Mouse (Mus musculus) small intestine, adult 2 months (tissue): ENCODE data around the gene Slc6a16. TPM values are rescaled to one million over a fixed set of nuclear protein-coding genes. Genes with fewer than 3 reads are reported as not detected.
A peak's percentile ranks its signal among the peaks of the same experiment; 100 is the strongest.

Experiments
- H3K27ac ChIP-seq: fragments of 200-500 bp; 2 replicates; pipeline ENCODE4 v1.5.1; 2012; ENCODE audit warnings: low read depth, low read length, control low read depth, inconsistent platforms; ENCODE audit not compliant: insufficient read depth
- H3K27me3 ChIP-seq: fragments of 200-500 bp; 2 replicates; pipeline ENCODE4 v1.6.1; 2012; ENCODE audit warnings: mild to moderate bottlenecking, moderate library complexity, low read length, inconsistent platforms; ENCODE audit not compliant: control insufficient read depth, insufficient read depth
- H3K36me3 ChIP-seq: fragments of 200-500 bp; 2 replicates; pipeline ENCODE4 v1.6.1; 2012; ENCODE audit warnings: mild to moderate bottlenecking, low read length, control low read depth, inconsistent platforms; ENCODE audit not compliant: control insufficient read depth, insufficient read depth
- H3K4me1 ChIP-seq: fragments of 200-500 bp; 2 replicates; pipeline ENCODE4 v1.6.1; 2012; ENCODE audit warnings: low read length, inconsistent platforms, mixed read lengths; ENCODE audit not compliant: control insufficient read depth, insufficient read depth, insufficient read length
- H3K4me3 ChIP-seq: fragments of 200-500 bp; 2 replicates; pipeline ENCODE4 v1.5.1; 2012; ENCODE audit warnings: low read depth, mild to moderate bottlenecking, control low read depth, inconsistent platforms, low read length, moderate library complexity
- CTCF ChIP-seq: fragments of 200-500 bp; IDR thresholded peaks from 2 replicates; pipeline ENCODE4 v1.5.1; 2012; ENCODE audit warnings: low read depth, mild to moderate bottlenecking, control low read depth, inconsistent platforms, low read length, moderate library complexity, mixed read lengths; ENCODE audit not compliant: insufficient replicate concordance, insufficient read length; ENCODE audit errors: extremely low read depth
- POLR2A ChIP-seq: fragments of 200-500 bp; IDR thresholded peaks from 2 replicates; pipeline ENCODE4 v1.6.1; 2012; ENCODE audit warnings: low read depth, mild to moderate bottlenecking, control low read depth, inconsistent platforms, low read length, moderate library complexity
- WGBS: fragments of 180-500 bp; shearing (Covaris S2); methylation state at CpG from one replicate; pipeline ENCODE4 v1.1.7; 2018; 5-methylcytosine and 5-hydroxymethylcytosine counted together
- polyA plus RNA-seq: library from polyadenylated mRNA; depleted of rRNA; stranded (reverse); fragments of >200 nt; gene quantifications from 2 replicates; pipeline ENCODE4 v1.2.3, GENCODE M21; 2012

The Slc6a16 gene
- polyA plus RNA-seq, 1 experiment: not detected

DNA sequence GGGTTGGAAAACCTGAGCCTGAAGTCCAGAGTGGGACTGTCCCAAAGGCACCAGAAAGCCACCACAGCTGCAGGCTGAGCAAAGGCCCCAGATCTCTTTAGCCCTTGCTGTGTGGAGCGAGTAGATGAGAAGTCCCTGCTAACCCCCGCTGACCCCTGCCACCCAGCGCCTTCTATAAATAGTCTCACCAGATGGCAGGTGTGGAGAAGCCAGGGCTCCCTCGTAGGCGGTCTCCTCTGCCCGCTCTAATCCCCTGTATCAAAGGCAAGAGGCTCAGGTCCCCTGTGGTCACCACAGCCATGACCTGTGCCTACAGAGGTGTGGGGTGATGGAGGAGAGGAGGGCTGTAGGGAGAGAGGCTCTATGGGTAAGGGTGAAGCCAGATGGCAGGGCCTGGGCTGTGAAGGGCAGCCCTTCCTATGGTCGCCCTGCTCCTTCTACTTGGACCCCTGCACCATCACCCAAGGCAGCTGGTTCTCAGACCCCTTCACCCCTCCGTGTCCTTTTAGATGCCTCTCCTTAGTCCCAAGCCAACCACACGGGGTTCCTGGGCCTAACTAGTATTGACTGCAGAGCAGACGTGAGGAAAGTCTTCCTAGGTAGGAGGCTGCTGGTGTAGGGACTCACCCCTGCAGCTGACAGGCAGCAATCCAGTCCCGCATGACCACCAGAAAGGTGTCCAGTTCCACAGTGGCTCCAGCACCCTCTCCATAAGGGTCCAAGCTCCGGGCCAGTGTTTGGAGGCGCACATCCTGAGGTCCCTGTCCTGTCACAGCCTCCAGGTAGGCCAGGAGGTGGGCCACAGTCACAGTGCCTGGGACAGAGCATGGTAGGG is 45.3 kb upstream of the Slc6a16 start:
- TF ChIP-seq CTCF (no peak), POLR2A (no peak)
- Histone ChIP-seq H3K27me3 (no peaks in the 10 kb centered on the region), H3K27ac (no peak overlapping the region), H3K4me3 (no peak overlapping the region), H3K4me1 (no peaks in the 10 kb centered on the region), H3K36me3 (no peaks in the 10 kb centered on the region)
- WGBS: 71% methylated on average over 13 of the region's 13 CpGs

DNA sequence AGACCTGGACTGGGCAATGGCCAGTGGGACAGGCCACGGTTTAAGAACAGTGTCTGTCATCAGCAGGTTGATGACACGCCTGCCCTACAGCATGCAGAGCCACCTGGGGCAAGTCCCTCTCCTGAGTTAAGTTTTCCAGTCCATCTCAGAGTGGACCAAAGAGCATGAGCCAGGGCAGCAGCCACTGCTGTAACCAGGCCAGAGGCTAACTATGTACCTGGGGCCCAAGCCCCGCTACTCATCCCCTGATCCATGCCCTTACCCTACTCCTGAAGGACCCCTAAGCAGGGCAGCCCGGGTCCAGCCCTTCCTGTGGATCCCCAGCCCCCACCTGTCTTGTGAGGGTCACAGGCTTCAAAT is 44.7 kb upstream of the Slc6a16 start:
- Histone ChIP-seq H3K27me3 (no peaks in the 10 kb centered on the region), H3K4me1 (no peaks in the 10 kb centered on the region), H3K4me3 (no peak overlapping the region), H3K27ac (no peak overlapping the region), H3K36me3 (no peaks in the 10 kb centered on the region)
- TF ChIP-seq CTCF (no peak), POLR2A (no peak)
- 78% methylated on average over 4 of the region's 4 CpGs for WGBS

DNA sequence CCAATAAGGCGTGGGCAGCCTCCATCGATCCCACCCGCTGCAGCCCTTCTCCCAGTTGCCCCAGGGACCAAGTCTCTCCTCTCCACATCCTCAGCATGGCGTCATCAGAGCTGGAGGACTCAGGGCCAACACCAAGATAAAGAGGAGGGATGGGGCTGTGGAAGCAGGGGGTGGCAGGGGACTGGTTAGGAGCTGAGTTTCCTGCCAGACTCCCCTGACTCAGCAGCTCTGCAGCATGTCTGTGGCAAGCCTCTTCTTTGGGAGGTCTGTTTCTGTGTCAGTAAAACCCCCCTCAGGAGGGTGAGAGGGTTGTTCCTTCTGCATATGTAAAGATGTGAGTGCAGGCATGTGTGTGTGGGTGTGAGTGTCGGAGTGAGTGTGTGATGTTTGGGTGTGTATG is 43.9 kb upstream of the Slc6a16 start:
- Histone ChIP-seq H3K27me3 (no peaks in the 10 kb centered on the region), H3K36me3 (no peaks in the 10 kb centered on the region), H3K4me3 (no peak overlapping the region), H3K27ac (no peak overlapping the region), H3K4me1 (no peaks in the 10 kb centered on the region)
- TF ChIP-seq CTCF (no peak), POLR2A (no peak)
- WGBS: 66% methylated on average over 5 of the region's 5 CpGs

DNA sequence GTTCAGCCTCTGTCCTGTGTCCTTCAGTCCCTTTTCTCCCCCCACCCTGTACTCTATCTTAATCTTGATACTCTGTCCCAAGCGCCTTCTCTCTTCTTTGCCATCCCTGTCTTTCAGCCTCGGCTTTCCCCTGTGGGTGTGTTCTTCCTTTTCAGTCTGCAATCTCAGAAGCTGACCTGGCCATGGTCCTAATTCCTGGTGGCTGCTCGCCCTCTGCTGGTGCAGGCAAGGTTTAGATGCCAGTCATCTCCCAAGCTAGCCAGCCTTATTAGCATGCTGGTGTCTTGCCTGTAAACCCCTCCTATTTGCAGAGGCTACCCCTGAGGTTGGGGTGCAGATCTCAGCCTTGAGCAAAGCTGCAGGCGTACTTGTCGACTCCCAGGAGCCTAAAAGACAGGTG is 42.5 kb upstream of the Slc6a16 start:
- Histone ChIP-seq H3K4me3 (no peak overlapping the region), H3K27me3 (no peaks in the 10 kb centered on the region), H3K36me3 (no peaks in the 10 kb centered on the region), H3K4me1 (no peaks in the 10 kb centered on the region), H3K27ac (no peak overlapping the region)
- TF ChIP-seq CTCF: peak; percentile 75
- TF ChIP-seq POLR2A: no peak
- WGBS: 12% methylated on average over 5 of the region's 5 CpGs

DNA sequence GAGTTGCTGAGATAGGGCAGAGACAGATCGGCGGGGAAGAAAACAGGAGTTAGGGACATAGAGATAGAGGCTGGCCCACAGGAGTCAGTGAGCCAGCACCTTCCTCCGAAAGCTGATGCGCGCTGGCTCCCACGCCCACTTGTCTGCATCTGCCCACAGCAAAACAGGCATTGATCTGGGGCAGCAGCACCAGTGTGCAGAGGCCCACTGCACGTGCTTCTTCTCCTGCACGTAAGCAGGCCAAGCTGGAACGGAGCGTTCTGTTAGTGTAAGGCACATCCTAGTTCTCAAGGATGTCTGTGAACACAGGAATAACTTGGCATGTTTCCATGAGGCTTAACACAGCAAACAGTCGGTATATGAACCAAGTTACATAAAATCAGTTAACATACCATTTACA is 41.9 kb upstream of the Slc6a16 start:
- no peak for TF ChIP-seq POLR2A
- TF ChIP-seq CTCF: no peak
- H3K4me1 ChIP-seq: no peaks in the 10 kb centered on the region
- WGBS: 76% methylated on average over 11 of the region's 11 CpGs
- no peaks in the 10 kb centered on the region for H3K36me3 ChIP-seq
- no peaks in the 10 kb centered on the region for H3K27me3 ChIP-seq
- H3K27ac ChIP-seq: no peak overlapping the region
- H3K4me3 ChIP-seq: no peak overlapping the region

DNA sequence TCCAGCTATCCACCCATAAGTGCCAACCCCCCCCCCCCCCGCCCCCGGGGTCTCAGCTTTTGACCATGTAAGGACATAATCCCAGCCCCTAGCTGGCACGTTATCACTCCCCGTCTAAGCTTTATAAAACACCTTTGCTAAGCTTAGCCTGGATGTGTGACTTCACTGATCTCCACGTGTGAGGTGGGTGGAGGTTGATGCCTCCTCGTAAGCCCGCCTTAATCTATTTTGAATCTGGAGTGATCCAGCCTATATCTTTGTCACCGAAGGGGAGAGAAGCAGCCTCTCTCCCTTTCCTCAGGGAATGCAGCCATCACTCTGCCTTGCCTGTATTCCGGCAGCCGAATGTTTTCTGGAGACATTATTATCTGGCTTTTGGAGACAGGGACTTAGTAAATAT is 38.2 kb upstream of the Slc6a16 start:
- H3K36me3 ChIP-seq: no peaks in the 10 kb centered on the region
- WGBS: 42% methylated on average over 10 of the region's 10 CpGs
- H3K27ac ChIP-seq: no peak overlapping the region
- H3K4me1 ChIP-seq: no peaks in the 10 kb centered on the region
- TF ChIP-seq CTCF (no peak), POLR2A (no peak)
- H3K4me3 ChIP-seq: no peak overlapping the region
- H3K27me3 ChIP-seq: no peaks in the 10 kb centered on the region

DNA sequence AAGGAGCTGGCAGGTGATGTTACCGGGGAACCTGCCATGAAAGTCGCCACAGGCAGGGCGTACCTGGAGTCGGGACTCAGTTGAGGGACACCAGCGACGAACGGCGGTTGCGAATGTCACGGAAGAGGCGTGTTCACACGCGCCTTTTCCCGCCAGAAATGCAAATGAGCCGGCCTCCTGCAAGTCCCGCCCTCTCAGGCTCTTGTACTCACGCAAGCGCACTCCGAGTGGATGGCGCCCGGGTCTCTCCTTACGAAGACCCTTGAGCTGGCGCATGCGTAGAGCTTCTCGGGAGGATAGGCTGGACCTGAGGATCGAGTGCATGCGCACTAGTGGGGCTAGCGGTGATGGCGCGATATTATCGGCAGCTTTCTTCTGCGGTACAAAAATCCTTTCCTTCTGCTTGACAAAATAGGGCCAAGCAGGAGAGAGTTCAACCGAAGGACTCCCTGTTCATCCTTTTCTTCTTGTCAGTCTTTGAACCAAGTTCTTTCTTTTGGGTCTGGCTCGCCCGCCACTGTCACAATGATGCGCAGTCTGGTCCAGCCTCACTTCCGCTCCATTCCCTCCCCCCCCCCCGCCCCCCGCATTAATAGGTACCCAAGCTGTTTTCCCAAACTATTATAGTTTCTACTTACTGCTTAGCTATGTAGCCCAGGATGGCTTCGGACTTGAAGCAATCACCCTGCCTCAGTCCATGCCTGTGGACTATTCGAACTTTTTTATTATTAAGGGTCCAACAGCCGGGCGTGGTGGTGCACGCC is 36.3 kb upstream of the Slc6a16 start, which contains the start of gene Ccdc155:
TSS of gene Ccdc155 (minus strand) at position 513 of the 764 bp plus-strand sequence.
- 7% methylated on average over 44 of the region's 44 CpGs for WGBS
- H3K27ac ChIP-seq: no peak within 1 kb of the TSS
- H3K27me3 ChIP-seq: no peaks in the 10 kb centered on the region
- peak within 1 kb of the TSS; percentile 53 for H3K4me3 ChIP-seq
- H3K36me3 ChIP-seq: no peaks in the 10 kb centered on the region
- TF ChIP-seq POLR2A (no peak), CTCF (no peak)
- H3K4me1 ChIP-seq: no peaks in the 10 kb centered on the region
